Mouse (Mus musculus): Measurements from ENCODE around the gene Pard3. TPM values are rescaled to one million over a fixed set of nuclear protein-coding genes. Genes with fewer than 3 reads are reported as not detected.

Pard3 gene
- total RNA-seq, 2 experiments from 2014 or later = 28.8 to 31.5 TPM

DNA sequence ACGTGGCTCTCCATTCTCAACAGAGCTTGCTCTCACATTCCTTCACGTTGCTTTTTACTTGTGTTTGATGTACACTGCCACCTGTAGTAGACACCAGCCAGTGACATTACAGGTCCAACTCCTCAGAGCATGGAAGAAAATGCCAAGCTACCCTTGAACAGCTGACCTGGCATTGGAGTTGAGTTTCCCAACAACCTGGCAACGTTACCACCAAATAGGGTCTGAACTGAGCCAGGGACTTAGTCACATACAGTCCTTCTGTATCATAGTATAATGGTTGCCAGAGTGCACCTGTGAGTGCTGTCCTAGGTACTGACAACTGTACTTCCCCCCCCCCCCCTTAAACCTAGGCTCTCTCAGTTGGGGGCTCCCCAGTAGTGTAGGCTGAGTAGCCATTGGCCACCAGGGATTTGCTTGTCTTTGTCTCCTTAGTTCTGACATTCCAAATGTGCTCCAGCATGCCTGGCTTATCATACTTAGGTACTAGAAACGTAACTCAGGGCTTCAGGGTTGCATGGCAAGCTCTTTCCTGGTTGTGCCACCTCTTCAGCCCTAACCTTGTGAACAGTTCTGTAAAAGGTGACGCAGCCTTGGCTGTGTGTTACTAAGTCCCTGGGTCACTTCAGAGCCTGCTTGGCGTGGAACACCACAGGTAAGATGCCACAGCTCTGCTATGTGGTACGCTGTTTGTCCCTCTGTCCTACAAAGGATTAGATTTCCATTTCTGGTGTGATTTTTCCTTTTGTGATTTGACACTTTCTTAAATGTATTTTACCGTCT, 201.2 kb downstream of the Pard3 start:
- no peak for DNase-seq
- intact Hi-C loops (cut with DNase I) = no loop called here

- DNase-seq = no peak
- intact Hi-C loops (cut with DNase I) = no loop called here
Measured at GRCm38 (mm10) chr8:127266777-127267176, 203.1 kb downstream of the Pard3 start.

DNA sequence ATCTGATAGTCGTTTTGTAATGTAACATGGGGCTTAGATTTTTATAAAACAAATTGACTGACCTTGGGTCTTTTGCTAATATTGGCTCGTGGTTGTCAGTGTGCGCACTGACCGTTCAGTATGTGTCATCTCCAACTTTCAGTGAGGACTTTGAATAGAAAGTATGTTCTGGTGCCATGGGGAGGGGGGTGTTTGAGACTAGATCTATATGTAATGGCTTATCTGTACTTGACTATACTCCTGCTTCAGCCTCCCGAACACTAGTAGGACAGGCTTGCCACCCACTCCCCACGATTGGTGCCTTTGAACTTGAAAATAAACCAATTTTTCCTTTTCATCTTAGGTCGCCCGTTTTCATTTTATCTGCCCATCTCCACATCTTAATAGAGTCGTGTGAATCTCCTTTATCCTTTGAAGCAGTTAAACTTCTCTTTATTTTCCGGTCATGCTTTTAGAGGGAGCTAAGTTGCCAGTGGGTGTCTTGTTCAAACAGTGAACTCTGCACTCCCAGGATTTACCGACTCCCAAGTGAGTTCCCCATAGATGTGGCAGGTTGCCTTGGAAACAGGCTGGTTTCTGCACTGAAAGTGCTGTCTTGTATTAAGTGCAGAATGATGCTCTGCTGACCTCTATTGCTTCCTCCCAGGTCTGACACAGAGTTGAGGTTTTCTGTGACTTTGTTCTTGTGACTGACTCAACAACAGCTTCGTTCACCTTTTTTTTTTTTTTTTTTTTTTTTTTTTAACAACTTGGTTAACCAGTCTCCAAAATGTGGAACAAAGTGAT, 204.7 kb downstream of the Pard3 start:
- no peak for DNase-seq
- intact Hi-C loops (cut with DNase I) = no loop called here

DNA sequence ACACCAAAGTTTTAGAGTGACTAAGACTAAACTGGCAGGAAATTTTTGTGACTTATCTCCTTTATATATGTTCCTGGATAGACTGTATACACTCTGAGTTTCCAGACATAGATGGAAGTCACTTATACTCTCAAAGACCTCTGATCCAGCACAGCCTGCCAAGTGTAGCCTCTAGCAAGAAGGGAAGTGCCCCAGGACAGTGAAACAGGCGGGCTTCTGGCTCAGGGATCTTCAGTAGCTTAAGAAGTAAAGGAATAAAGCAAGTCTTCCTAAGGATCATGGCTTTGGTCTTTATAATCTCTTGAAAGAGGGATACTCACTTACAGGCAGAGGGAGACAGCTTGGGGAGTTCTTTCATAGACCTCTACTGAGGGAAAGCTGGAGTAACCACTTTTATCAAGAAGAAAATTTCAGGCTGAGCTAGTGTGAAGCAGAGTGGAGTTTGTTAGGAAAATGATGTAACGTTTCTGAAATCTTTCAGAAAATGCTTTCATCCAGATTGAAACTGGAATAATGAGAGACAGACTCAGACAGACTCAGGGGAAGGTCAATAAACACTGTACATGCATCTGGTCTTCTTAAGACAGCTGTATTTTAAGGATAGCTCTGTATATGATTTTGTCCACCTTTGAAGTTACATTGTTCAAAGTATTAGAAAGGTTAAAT, 205.5 kb downstream of the Pard3 start:
- DNase-seq = no peak
- intact Hi-C loops (cut with DNase I) = no loop called here

GRCm38 (mm10) chr8:127271186-127271585, 207.5 kb downstream of the Pard3 start:
- no peak for DNase-seq
- intact Hi-C loops (cut with DNase I) = no loop called here

GRCm38 (mm10) chr8:127280299-127280974, 216.7 kb downstream of the Pard3 start:
- DNase-seq = no peak
- intact Hi-C loops (cut with DNase I) = no loop called here

DNA sequence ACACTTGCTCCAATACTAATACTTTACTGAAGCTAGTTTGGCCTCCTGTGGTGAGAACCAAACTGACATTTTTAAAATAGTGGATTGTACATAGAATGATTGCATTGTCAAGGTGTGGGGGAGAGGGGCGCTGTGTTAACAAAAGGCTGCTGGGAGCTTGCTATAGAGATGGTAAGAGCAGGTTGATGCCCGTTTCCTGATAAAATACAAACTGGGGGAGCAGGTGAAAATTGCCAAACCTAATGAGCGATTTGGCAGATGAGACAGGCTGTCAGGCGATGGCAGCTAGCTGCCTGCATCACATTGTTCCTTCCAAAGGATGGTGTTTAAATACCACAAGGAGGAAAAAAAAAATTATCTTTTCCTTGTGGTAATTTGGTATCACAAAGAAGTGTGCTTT, 217.3 kb downstream of the Pard3 start:
- intact Hi-C loops (cut with DNase I) = no loop called here
- DNase-seq = no peak

DNA sequence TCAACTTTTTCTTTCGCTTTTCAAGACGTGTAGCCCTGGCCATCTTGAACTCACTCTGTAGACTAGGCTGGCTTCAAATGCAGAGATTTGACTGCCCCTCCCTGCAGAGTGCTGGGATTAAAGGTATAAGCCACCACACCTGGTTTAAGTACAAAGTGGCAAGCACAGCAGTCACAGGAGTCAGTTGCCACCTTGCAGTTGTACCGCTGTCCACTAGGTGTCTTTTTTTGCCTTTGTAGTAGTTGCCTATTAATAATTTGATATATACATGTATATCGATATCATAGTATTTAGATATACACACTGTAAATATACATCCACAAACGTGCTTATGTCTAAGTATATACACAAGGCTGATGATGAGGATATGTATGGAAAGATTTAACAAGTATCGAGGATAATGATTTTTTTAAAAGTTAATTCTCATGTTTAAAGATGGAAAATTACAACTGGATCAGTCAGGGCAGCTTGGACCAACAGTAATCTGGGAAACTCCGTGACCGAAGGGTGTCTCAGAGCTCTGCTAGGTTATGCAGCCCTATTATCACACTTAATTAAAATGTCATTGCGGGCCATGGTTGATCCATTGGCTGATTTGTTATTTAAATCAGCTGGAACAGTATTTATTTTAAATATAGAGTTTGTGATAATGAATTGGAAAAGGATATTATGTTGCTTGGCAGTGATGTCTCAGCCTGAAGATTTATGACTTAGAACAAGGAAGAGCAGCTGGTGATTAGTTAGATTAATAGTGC, 220.9 kb downstream of the Pard3 start:
- DNase-seq = no peak
- intact Hi-C loops (cut with DNase I) = no loop called here

- intact Hi-C loops (cut with DNase I) = no loop called here
- DNase-seq = no peak
Measured at GRCm38 (mm10) chr8:127287816-127288215, 224.1 kb downstream of the Pard3 start.

DNA sequence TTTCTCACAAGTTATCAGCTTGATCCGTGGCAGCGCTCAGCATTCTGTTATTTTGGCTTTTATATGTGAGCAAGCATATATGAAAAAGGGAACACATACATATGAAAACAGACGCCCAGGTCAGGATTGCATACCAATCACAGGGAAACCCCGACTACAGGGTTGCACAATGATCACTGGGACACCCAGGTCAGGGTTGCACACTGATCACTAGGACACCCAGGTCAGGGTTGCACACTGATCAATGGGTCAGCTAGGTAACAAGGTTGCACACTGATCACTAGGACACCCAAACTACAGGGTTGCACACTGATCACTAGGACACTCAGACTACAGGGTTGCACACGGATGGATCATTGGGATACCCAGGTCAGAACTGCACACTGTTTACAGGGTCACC, 228.6 kb downstream of the Pard3 start:
- intact Hi-C loops (cut with DNase I) = no loop called here
- no peak for DNase-seq

- intact Hi-C loops (cut with DNase I) = no loop called here
- DNase-seq = no peak
Measured at GRCm38 (mm10) chr8:127293025-127293729, 229.5 kb downstream of the Pard3 start.

GRCm38 (mm10) chr8:127294061-127294460, 230.4 kb downstream of the Pard3 start:
- DNase-seq = no peak
- intact Hi-C loops (cut with DNase I) = no loop called here

GRCm38 (mm10) chr8:127295848-127296247, 232.2 kb downstream of the Pard3 start:
- no peak for DNase-seq
- intact Hi-C loops (cut with DNase I) = no loop called here

- no peak for DNase-seq
- intact Hi-C loops (cut with DNase I) = no loop called here
Measured at GRCm38 (mm10) chr8:127300493-127300892, 236.8 kb downstream of the Pard3 start.

DNA sequence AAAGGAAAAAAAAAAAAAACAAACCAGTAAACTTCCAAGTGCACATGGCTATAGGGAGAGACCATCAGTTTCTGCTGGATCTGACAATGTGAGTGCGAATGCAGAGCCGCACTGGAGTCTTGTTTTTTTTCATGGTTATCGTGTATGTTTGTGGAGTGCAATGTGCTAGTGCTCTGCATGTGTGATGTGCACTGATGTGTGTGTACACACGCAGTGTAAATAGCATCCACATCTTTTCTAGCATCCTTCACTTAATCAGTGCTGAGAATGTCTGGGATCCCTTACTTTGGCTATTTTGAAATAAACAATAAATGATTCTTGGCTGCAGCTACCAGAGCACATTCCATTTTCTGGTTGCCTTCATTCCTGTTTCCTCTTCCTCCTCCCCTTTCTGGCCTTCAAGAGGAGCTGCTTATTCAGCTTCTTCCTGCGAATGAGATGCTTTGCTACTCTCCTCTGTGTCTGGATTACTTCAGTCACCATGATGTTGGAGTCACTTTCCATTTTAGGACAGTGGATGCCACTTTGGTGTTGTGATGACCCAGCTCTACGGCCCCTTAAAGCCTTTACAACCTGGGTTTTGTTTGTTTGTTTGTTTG, 239.3 kb downstream of the Pard3 start:
- intact Hi-C loops (cut with DNase I) = no loop called here
- DNase-seq = no peak

GRCm38 (mm10) chr8:127307026-127307425, 243.3 kb downstream of the Pard3 start:
- DNase-seq = no peak
- intact Hi-C loops (cut with DNase I) = no loop called here

- intact Hi-C loops (cut with DNase I) = no loop called here
- DNase-seq = no peak
Measured at GRCm38 (mm10) chr8:127309363-127309762, 245.7 kb downstream of the Pard3 start.

- intact Hi-C loops (cut with DNase I) = no loop called here
Measured at GRCm38 (mm10) chr8:127315811-127316210, 252.1 kb downstream of the Pard3 start.

DNA sequence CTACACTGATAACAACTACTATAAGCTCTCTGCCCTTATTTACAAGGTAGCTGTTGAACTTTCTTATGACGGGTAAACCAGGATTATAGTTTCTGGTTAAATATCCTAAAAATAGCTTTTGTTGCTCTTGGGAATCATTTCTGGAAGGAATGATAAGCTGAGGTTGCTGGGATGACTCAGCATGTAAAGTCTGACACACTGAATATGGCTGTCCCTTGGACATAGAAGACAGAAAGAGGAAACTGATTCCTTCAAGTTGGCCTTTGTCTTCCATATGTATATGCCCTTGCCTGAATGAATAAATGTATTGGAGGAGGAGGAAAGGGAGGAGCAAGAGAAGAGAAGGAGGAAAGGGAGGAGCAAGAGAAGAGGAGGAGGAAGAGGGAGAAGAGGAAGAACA, 254.2 kb downstream of the Pard3 start:
- intact Hi-C loops (cut with DNase I) = no loop called here
- DNase-seq = no peak

More at GRCm38 (mm10) chr8:127315811-127316210, 252.1 kb downstream of the Pard3 start:
- no peak for DNase-seq

Data from heart, postnatal 14 days (tissue).